Mouse (Mus musculus) heart, postnatal 36 days (tissue): ENCODE data around the gene Irak1. TPM values are rescaled to one million over a fixed set of nuclear protein-coding genes. Genes with fewer than 3 reads are reported as not detected.

Experiments used
- DNase-seq, 2 experiments: peaks; one replicate each; pipeline ENCODE4 v3.0.0; 2021 to 2022
- intact Hi-C: fragments of 180-260 bp; cut with DNase I; formaldehyde crosslinking; loops from one replicate; pipeline ENCODE4 v1.15.1; 2025
- total RNA-seq, 2 experiments: library from RNA; stranded (reverse); gene quantifications; 2 replicates each; pipeline ENCODE4 v1.2.3; 2021

Gene Irak1
- total RNA-seq, result 10 to 100 TPM; 54.1 to 60.7 TPM

DNA sequence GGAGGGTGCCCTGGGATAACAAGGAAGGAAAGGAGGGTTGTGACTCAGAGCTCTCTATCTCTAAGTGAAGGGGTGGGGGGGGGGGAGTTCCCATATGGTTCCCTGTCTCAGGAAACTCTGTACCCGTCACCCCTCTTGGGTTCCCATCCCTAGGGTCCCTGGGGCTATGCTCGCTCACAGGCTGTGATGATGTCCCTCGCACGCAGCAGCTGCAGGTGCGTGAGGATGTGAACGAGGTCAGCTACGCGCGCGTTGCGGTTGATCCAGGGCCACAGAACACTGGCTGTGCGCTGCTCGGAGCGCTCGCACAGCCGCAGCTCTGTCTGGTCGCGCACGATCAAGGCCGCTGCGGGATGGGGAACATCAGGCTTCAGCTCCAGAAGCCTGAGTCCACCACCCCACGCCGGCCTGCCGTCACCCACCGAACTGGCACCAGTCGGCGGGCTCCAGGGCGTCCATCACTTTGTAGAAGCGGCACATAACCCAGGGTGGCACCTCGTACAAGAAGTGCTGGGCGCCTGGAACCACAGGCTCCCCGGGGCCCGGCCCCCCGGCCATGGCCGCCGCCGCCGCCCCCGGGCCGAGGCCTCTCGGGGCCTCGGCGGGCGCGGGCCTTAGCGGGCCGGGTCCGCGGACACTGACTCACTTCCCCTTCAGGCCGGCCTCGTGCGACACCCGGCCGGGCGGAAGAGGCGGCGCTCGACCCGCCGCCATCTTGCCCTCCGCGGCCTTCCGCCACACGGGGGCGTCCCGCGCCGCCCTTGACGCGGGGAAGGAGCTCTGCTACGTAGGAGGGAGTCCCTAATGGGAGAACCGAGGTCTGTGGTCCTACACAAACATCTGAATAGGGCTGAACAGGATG, at the start of gene Irak1:
Irak1 (minus strand) TSS at position 731 of the 862 bp plus-strand sequence.
- DNase-seq, result peak; percentile 84 to 85
- intact Hi-C loops, result loop anchor here (1.0 to 2.0 kb wide), 4 partner anchors 55 to 389 kb away; no protein-coding TSS in a partner anchor

DNA sequence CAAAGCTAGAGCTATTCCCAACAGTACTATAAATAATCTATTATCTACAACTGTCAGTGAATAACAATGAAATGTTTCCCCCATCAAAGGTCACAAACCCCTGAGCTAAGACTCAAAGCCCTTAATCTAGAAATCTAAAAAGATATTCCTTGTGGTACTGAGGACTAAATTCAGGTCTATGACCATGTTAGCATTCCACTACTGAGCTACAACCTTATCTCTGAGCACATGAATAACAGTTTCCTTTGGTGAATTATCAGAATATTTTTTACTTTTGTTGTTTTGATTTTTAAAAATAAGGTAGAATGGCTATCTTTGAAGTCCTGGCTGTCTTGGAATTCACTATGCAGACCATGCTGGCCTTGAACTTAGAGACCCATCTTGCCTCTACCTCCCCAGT, 47.1 kb upstream of the Irak1 start:
- intact Hi-C loops, result no loop called here
- no peak for DNase-seq

DNA sequence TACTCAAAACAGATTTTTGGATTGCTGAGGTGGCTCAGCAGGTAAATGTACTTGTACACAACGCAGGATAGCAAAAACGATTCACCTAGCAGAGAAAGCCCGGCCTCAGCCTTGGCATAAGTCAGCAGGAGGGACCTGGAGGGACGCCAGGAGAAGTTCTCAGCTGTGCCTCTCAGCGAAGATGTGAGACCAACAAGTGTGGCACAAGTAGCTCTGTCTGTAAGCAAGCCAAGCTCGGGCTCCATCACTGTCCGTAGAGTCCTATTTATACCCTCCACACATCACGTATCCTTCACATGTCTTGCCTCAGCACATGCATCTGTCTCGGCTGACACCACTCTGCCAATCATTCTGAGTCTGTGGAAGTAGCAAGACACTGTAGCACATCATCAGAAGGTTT, 44.2 kb upstream of the Irak1 start:
- intact Hi-C loops, result no loop called here
- DNase-seq, result peak; percentile 23 to 28

DNA sequence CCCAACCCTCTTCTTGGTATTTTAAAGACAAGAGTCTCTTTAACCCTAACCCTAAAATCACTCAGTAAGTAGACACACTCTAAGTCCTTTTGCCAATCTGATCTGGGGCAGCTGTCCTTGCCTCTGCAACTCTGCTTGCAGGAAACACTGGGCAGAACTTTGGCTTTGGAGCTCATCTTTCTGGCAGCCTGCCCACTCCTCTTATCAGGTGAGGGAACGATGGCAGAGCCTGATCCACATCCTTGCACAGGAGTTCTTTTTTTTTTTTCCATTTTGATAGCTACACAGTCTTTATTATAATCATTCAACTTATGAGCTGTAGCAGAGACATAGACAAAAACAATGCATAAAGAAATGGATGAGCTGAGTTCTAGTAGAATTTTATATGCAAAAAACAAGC, 21.4 kb upstream of the Irak1 start:
- intact Hi-C loops, result no loop called here
- no peak for DNase-seq

DNA sequence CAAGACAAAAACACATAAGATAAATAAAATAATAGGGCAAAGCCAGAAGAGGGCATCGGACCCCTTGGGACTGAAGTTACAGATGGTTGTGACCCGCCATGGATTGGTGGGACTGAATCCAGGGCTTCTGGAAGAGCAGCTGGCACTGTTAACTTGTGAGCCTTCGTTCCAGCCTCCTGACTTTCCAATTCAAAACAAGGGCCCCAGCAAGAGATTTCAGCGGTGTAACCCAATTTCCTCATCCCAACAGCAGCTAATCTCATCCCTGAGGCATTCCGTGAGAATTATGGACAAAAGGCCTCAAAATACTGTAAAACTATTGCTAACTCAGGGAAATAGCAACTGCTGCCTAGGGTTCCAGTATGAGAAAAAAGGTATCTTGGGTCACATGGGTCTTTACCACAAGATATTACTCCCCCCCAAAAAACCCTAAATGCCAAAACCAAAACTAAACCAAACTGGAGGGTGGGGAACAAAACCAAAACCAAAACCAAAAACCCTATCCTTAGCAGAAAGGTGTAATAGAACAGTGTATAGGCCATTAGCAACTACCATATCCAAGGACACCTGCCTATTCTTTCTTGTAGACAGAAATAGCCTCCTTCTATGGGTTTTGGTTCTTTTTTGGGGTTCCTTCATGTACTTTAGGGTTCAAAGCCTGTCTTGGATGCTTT, 14.1 kb upstream of the Irak1 start:
- intact Hi-C loops, result no loop called here
- no peak for DNase-seq

DNA sequence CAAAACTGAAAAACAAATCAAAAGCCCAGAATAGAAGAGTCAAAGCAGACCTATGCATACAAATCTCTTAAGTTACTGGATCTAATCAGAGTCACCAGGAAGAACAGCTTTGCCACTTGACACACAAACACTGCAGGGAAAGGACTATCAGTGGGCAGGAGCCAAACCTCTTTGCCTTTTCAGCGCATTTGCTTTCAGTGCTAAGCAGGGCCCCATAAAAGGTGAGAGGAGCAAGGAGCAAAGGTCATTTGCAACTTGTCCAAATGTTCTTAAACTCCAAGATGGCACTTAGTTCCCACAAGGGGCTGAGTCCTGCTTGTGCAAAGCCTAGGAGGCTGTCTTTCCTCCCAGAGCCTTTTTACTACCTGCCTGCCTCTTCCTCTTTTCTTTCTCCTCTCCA, 6.3 kb upstream of the Irak1 start:
- intact Hi-C loops, result loop anchor here (5.0 kb wide), 1 partner anchor 52 kb away; no protein-coding TSS in a partner anchor
- no peak for DNase-seq

DNA sequence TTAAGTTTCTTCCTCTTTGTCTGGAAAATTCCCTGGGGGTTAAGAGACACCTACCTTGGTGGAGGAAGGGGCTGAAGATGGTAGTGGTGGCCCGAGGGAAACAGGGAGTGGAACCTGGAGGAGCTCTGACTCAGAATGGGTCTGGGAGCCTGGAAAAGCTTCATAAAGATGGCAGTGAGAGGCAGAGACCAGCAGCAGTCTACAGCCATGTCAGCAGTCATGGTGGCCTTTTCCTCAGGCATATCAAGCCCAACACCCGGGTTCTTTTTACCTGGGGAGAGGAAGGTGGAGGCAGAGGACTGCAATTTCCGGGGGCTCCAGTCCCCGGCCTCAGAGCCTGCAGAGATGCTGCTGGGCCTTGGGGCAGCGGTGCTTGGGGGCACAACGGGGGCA, 927 bp downstream of the Irak1 start:
- intact Hi-C loops, result loop anchor here (1.0 to 2.0 kb wide), 4 partner anchors 54 to 390 kb away; no protein-coding TSS in a partner anchor
- DNase-seq, result no peak

DNA sequence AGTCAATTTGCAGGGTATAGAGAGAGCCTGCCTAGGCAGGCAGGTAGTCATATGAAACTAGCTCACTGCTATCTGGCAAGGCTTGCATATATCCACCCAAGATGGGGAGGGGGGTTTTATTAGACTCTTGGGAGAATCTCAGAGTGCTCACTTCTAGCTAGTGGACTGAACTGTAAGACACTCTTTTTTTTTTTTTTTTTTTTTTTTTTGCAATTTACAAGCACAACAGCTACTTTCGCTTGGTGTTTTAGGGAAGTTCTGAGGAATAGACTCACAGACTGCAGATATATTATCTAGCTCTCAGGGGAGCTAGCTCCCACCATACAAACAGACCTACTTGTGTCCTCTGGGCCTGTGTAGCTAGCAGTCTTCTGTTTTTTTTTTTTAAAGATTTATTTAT, 9.1 kb downstream of the Irak1 start:
- DNase-seq, result no peak
- intact Hi-C loops, result no loop called here

DNA sequence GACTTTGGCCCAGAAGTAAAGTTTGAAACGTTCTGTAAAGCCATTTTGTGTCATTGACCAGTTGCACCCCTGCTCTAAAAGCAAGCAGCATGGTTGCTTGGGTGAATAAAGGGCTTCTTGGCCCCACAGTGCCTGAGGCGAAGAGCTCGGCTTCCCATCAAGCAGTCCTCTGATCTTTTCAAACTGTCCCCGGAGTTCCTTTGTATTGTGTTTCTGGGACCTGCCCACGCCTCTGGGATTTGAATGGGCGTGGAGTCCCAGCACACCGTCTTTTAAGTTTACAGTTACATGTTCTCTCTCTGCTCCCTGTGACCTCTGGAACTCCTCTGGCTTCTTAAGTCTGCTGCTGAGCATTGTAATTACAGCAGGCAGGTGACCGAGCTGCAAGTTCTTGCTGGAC, 15.7 kb downstream of the Irak1 start:
- intact Hi-C loops, result no loop called here
- no peak for DNase-seq

DNA sequence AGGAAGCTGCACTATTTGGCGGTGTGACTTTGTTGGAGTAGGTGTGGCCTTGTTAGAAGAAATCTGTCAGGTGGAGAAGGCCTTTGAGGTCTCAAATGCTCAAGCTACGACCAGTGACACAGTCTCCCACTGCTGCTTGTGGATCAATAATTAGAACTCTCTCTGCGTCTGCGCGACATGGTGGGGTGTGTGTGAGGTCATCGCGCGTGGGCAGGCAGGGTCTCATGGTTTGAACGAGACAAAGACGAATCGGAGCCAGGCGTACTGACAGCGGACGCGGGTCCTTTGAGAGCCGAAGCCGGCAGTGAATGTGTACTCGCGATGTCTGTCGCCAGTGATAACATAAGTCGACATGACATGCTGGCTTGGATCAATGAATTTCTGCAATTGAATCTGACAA, 17.3 kb downstream of the Irak1 start:
- intact Hi-C loops, result no loop called here
- no peak for DNase-seq

DNA sequence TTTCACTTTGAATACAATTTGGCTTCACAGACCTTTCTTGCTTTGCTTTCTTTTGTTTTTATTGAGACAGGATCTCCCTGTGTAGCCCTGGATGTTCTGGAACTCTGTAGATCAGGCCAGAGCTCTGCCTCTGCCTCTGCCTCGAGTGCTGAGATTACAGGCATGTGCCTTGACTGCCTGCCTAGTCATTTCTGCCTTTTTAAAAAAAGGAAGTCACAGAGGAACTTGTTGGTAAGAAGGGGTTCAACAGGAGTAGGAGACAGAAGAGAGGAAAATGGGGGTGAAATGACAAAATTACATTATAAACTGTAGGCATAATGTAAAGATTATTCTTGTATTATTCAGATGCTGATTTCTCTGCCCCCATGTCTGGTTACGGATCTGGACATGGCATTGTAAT, 20.1 kb downstream of the Irak1 start:
- intact Hi-C loops, result no loop called here
- DNase-seq, result no peak

DNA sequence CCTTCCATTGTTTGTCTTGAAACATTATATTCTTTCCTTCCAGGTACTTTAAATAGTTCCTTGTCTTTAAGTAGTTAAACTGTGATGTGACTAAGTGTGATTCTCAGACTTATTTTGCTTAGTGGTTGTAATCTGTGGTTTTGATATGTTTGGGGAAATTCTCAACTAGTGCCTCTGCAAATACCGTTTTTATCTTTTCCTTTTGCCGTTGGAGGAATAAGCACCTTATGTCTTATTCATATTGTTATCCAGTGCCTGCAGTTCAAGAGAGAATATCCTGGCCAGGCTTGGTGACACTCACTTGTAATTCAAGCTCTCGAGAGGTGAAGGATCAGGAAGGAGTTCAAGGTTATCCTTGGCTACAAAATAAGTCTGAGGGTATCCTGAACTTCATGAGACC, 22.7 kb downstream of the Irak1 start:
- DNase-seq, result no peak
- intact Hi-C loops, result no loop called here

DNA sequence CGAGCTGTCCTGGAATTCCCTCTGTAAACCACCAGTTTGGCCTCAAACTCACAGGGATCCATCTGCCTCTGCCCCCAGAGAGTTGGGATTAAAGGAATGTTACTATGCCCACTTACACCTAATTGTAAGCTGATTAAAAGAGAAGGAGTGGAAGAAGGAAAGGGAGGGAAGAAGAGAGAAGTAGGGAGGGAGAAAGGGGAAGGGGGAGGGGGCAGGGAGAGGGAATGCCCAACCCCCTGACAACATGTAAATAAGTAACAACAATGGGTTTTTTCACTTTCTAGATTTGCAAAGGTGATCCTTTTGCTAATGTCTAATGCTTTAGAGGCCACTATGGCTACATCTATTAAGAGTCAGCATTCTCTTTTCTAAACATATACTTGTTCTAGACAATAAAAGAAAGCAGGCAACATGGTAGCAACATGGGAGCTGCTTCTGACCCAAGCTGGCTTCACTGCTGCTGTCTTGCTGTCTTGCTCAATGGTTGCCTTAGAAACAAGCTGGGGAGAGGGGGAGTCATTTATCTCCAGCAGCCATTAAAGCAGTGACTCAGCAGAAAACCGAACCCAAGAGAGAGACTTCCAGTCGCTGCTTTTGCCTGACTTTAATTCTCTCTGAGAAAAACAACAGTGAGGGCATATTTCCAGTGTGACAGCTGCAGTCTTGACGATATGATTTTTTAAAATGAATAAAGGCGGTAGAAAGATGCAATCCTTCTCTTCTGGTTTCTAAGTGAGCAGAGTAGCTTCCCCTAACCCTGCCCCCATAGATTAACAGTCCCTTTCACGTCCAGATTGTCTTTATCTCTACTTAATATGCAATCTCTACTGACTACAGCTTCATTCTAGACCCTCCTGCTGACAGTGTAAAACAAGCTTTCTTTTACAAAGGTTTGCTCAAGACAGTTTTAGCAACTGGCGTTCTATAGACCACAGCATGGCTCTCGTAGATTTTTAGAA, 24.5 kb downstream of the Irak1 start:
- DNase-seq, result peak in 1 of 2 experiments; percentile 10
- intact Hi-C loops, result no loop called here

DNA sequence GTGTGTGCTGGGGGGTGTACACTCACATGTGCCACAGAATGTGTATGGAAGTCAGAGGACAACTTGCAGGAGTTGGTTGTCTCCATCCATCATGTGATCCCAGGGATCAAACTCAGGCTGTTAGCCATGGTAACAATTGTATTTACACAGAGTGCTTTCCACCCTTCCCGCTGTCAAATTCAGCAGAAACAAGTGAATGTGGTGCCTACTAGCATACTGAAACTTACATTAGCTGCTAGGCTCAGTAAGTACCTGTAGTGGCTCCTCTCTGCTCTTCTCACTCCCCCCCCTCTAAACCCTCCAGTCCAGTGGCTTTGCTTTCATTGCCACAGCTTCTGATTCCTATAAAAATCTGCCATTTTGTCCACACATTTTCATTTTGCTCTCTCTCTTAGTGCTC, 45.9 kb downstream of the Irak1 start:
- DNase-seq, result no peak
- intact Hi-C loops, result no loop called here

DNA sequence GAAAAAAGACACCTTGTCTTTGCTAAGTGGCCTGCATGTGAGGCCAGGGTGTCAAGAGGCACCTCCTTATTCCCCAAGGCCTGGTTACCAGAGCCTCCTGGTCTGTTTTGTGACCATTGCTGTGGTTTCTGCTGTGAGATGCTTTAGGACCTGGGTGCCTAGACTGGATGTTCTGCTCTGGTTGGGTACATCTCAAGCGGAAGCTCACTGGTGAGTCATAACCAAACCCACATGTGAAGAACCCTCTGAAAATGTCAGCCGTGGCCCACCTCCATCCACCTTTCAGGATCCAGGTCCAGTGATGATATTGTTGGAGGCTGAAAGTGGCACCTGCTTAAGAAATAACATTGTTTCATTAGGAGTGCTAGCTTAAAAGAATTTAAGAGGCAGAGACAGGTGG, 47.4 kb downstream of the Irak1 start:
- intact Hi-C loops, result no loop called here
- DNase-seq, result no peak

DNA sequence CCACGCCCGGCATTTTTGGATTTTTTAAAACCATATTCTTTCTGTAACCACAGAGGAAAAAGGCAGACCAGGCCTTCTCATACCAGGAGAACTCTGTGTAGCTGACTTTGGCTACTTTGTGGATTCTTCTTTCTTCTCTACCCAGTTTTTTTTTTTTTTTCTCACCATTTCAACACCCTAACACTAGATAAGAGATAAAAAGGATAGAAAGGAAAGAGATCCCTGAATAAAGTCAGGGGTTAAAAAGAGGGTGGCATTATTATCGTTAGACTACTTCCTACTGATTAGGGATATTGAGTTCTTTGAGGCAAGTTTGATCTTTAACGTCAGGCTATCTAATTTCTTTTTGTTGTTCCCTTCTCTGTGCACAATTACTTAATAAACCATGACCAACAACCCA, 50.9 kb downstream of the Irak1 start:
- intact Hi-C loops, result no loop called here
- no peak for DNase-seq

DNA sequence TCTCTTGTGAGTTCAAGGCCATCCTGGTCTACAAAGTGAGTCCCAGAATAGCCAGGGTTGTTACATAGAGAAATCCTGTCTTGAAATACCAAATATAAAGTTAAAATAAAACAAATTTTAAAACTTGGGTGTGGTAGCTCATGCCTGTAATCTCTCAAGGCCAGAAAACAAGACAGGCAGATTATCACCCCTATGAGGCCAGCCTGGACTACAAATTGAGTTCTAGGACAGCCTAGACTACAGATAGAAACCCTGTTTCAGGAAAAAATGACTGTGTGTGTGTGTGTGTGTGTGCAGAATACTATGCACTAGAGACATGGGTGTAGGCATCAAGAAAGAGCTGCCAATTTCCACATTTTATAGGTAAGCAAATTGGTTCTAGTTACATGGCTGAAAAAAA, 52.9 kb downstream of the Irak1 start:
- no peak for DNase-seq
- intact Hi-C loops, result no loop called here

DNA sequence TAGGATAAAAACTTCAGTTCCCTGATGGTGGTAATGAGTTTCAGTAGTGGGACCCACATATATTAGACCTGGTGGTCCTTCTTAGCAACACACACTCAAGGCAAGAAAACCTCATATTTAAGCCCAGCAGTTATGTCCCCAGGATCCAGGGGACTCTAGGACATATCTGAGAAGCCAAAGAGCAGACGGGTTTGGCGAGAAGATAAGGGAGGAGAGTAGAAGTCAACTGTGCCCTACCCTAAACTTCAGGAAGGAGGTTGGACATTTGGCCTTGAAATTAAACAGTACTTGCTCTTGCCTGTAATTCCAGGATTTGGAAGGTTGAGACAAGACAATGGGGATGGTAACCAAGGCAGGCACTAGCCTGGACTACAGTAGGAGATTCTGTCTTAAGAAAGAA, 54.0 kb downstream of the Irak1 start:
- no peak for DNase-seq
- intact Hi-C loops, result loop anchor here (2.0 to 5.0 kb wide), 3 partner anchors 53 to 443 kb away; partner anchors contain the start of gene Irak1

DNA sequence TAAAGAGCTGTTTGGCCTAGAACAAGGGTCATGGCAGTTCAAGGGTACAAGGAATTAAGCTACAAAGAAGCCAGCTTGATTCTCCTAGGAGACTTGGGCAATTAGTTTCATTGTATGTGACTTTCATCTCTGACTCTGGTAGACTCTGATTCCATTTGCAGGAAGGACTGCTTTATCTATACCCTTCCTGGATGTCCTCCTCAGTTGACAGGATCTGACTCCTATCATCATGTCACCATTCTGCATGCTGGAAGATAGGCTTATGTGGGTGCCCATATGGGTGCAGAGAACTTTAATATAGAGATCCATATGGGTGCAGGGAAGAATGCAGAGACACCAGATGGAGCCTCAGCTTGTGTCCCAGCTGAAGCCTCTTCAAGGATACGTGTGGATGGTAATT, 54.6 kb downstream of the Irak1 start:
- no peak for DNase-seq
- intact Hi-C loops, result loop anchor here (2.0 to 5.0 kb wide), 3 partner anchors 54 to 443 kb away; partner anchors contain the start of gene Irak1
